Mouse (Mus musculus): ENCODE data around the gene Fem1a. TPM values are rescaled to one million over a fixed set of nuclear protein-coding genes. Genes with fewer than 3 reads are reported as not detected.
A peak's percentile ranks its signal among the peaks of the same experiment; 100 is the strongest.

Fem1a gene
- polyA plus RNA-seq, 1 experiment from 2014 or later: 19.3 TPM

GRCm38 (mm10) chr17:56305826-56306225 is 49.2 kb downstream of the Fem1a start:
- Histone ChIP-seq H3K4me3 (ENCODE audit: low read depth, low read length) (no peak overlapping the region; the same call in 1 of the 2 replicates), H3K9me3 (replicated peaks; ENCODE audit: control insufficient read depth, low read length) (no peaks in the 10 kb centered on the region), H3K27ac (ENCODE audit: low read depth, low read length) (no peak overlapping the region), H3K27me3 (ENCODE audit: control insufficient read depth, insufficient read depth, low read length) (no peaks in the 10 kb centered on the region), H3K4me1 (ENCODE audit: control insufficient read depth, insufficient read depth, low read length) (peaks cover 25% of the 10 kb centered on the region), H3K4me2 (peak overlapping the region; percentile 100), H3K9ac (ENCODE audit: low read depth, low read length) (0 out of 2 replicates have a peak overlapping the region, but pooled peaks have one; percentile 16), H3K36me3 (ENCODE audit: control insufficient read depth, insufficient read depth, low read length) (peaks cover 16% of the 10 kb centered on the region; the same call in 1 of the 2 replicates)
- 72% methylated on average over 8 of the region's 8 CpGs for WGBS (ENCODE audit: insufficient replicate concordance)
- ATAC-seq (replicated peaks; ENCODE audit: insufficient number of reproducible peaks, low FRiP score, low TSS enrichment): no peak

- Histone ChIP-seq H3K4me1 (ENCODE audit: control insufficient read depth, insufficient read depth, low read length) (peaks cover 17% of the 10 kb centered on the region), H3K36me3 (ENCODE audit: control insufficient read depth, insufficient read depth, low read length) (peaks cover 34% of the 10 kb centered on the region), H3K4me3 (ENCODE audit: low read depth, low read length) (no peak overlapping the region), H3K4me2 (no peak overlapping the region), H3K27ac (ENCODE audit: low read depth, low read length) (no peak overlapping the region), H3K9me3 (replicated peaks; ENCODE audit: control insufficient read depth, low read length) (no peaks in the 10 kb centered on the region), H3K27me3 (ENCODE audit: control insufficient read depth, insufficient read depth, low read length) (no peaks in the 10 kb centered on the region), H3K9ac (ENCODE audit: low read depth, low read length) (no peak overlapping the region)
- 79% methylated on average over 6 of the region's 6 CpGs for WGBS (ENCODE audit: insufficient replicate concordance)
- no peak for ATAC-seq (replicated peaks; ENCODE audit: insufficient number of reproducible peaks, low FRiP score, low TSS enrichment)
Measured at GRCm38 (mm10) chr17:56308088-56308487, 51.5 kb downstream of the Fem1a start.

GRCm38 (mm10) chr17:56309191-56309945 is 52.8 kb downstream of the Fem1a start:
- no peak for ATAC-seq (replicated peaks; ENCODE audit: insufficient number of reproducible peaks, low FRiP score, low TSS enrichment)
- peaks cover 14% of the 10 kb centered on the region for H3K4me1 ChIP-seq (ENCODE audit: control insufficient read depth, insufficient read depth, low read length)
- no peak overlapping the region for H3K4me3 ChIP-seq (ENCODE audit: low read depth, low read length)
- H3K9me3 ChIP-seq (replicated peaks; ENCODE audit: control insufficient read depth, low read length): no peaks in the 10 kb centered on the region
- peaks cover 41% of the 10 kb centered on the region for H3K36me3 ChIP-seq (ENCODE audit: control insufficient read depth, insufficient read depth, low read length)
- H3K4me2 ChIP-seq: no peak overlapping the region
- H3K27ac ChIP-seq (ENCODE audit: low read depth, low read length): no peak overlapping the region
- WGBS (ENCODE audit: insufficient replicate concordance): 93% methylated on average over 15 of the region's 15 CpGs
- H3K27me3 ChIP-seq (ENCODE audit: control insufficient read depth, insufficient read depth, low read length): no peaks in the 10 kb centered on the region
- no peak overlapping the region for H3K9ac ChIP-seq (ENCODE audit: low read depth, low read length)

MicroRNA genes within 50 kb of the gene (microRNA counts, 519-probe panel; counts per million panel counts)
- microRNA mmu-miR-7b: 32.2 counts per million

Small RNA genes lying within 50 kb of the gene (microRNA-seq; reads per million reads assigned to microRNA genes)
- 4.9 reads per million, percentile 39 among the genes with 10 or more reads in this experiment for gene Mir7b (ENCODE audit: borderline number of aligned reads)

Other genes starting within 250 kb of the Fem1a start
- 89.9 and 90.6 TPM in 2 replicates for gene Sh3gl1, start 220.2 kb upstream of the Fem1a start, polyA plus RNA-seq (2014; fragmentation: Nextera tagmentation; extraction: Ambion mirVana)
- gene Chaf1a, start 216.4 kb upstream of the Fem1a start, polyA plus RNA-seq (2014; fragmentation: Nextera tagmentation; extraction: Ambion mirVana): 13.4 and 13.5 TPM in 2 replicates
- 37.3 and 39.4 TPM in 2 replicates for gene Ubxn6, start 181.8 kb upstream of the Fem1a start, polyA plus RNA-seq (2014; fragmentation: Nextera tagmentation; extraction: Ambion mirVana)
- gene Hdgfl2, start 177.2 kb upstream of the Fem1a start, polyA plus RNA-seq (2014; fragmentation: Nextera tagmentation; extraction: Ambion mirVana): 77.2 and 82.9 TPM in 2 replicates
- gene Plin4, start 147.0 kb upstream of the Fem1a start, polyA plus RNA-seq (2014; fragmentation: Nextera tagmentation; extraction: Ambion mirVana): 0.10 and 0.11 TPM in 2 replicates
- gene Plin5, start 139.2 kb upstream of the Fem1a start, polyA plus RNA-seq (2014; fragmentation: Nextera tagmentation; extraction: Ambion mirVana): 0.18 and 0.33 TPM in 2 replicates
- gene Lrg1, start 134.8 kb upstream of the Fem1a start, polyA plus RNA-seq (2014; fragmentation: Nextera tagmentation; extraction: Ambion mirVana): not detected in 2 replicates
- 0.11 and 0.33 TPM in 2 replicates for gene Sema6b, start 116.5 kb upstream of the Fem1a start, polyA plus RNA-seq (2014; fragmentation: Nextera tagmentation; extraction: Ambion mirVana)
- gene Tnfaip8l1, start 94.3 kb upstream of the Fem1a start, polyA plus RNA-seq (2014; fragmentation: Nextera tagmentation; extraction: Ambion mirVana): 4.7 and 6.0 TPM in 2 replicates
- gene Mydgf, start 72.9 kb upstream of the Fem1a start, polyA plus RNA-seq (2014; fragmentation: Nextera tagmentation; extraction: Ambion mirVana): 78.6 and 87.8 TPM in 2 replicates
- 21.4 and 23.2 TPM in 2 replicates for gene Dpp9, start 37.9 kb upstream of the Fem1a start, polyA plus RNA-seq (2014; fragmentation: Nextera tagmentation; extraction: Ambion mirVana)
- gene Ticam1, start 20.0 kb downstream of the Fem1a start, polyA plus RNA-seq (2014; fragmentation: Nextera tagmentation; extraction: Ambion mirVana): 10.4 and 11.4 TPM in 2 replicates
- gene Plin3, start 36.1 kb downstream of the Fem1a start, polyA plus RNA-seq (2014; fragmentation: Nextera tagmentation; extraction: Ambion mirVana): 58.8 and 77.3 TPM in 2 replicates
- not detected in 2 replicates for gene Arrdc5, start 43.5 kb downstream of the Fem1a start, polyA plus RNA-seq (2014; fragmentation: Nextera tagmentation; extraction: Ambion mirVana)
- 53.0 and 62.4 TPM in 2 replicates for gene Uhrf1, start 46.5 kb downstream of the Fem1a start, polyA plus RNA-seq (2014; fragmentation: Nextera tagmentation; extraction: Ambion mirVana)
- gene Kdm4b, start 69.3 kb downstream of the Fem1a start, polyA plus RNA-seq (2014; fragmentation: Nextera tagmentation; extraction: Ambion mirVana): 19.6 and 22.8 TPM in 2 replicates
- 53.0 and 58.1 TPM in 2 replicates for gene Ptprs, start 219.7 kb downstream of the Fem1a start, polyA plus RNA-seq (2014; fragmentation: Nextera tagmentation; extraction: Ambion mirVana)